Mouse (Mus musculus) forebrain, embryonic 11.5 days (tissue): Measurements from ENCODE around the gene Tmub1. TPM values are rescaled to one million over a fixed set of nuclear protein-coding genes. Genes with fewer than 3 reads are reported as not detected.

ENCODE experiments used
- ATAC-seq: fragments of 200-750 bp; cut with Nextera tagmentation; replicated peaks from 2 replicates; pipeline ENCODE4 v1.8.0; 2017; ENCODE audit warnings: moderate TSS enrichment; ENCODE audit not compliant: low FRiP score
- DNase-seq: peaks from one replicate; pipeline ENCODE4 v3.0.0-alpha.2; 2017; ENCODE audit warnings: low spot score
- H3K27ac ChIP-seq: fragments of 300-500 bp; sonication (generic); 2 replicates; pipeline ENCODE4 v1.5.1; 2014; ENCODE audit warnings: low read depth, low read length
- H3K27me3 ChIP-seq: fragments of 300-500 bp; sonication (generic); 2 replicates; pipeline ENCODE4 v1.6.1; 2014; ENCODE audit warnings: mild to moderate bottlenecking, low read length, mixed read lengths; ENCODE audit not compliant: control insufficient read depth, insufficient read depth
- H3K36me3 ChIP-seq: fragments of 300-500 bp; sonication (generic); 2 replicates; pipeline ENCODE4 v1.6.1; 2014; ENCODE audit warnings: mild to moderate bottlenecking, low read length, moderate library complexity, mixed read lengths; ENCODE audit not compliant: control insufficient read depth, insufficient read depth
- H3K4me1 ChIP-seq: fragments of 300-500 bp; sonication (generic); replicated peaks from 2 replicates; pipeline ENCODE4 v1.6.1; 2014; ENCODE audit warnings: low read length, mixed read lengths; ENCODE audit not compliant: control insufficient read depth, insufficient read depth
- H3K4me2 ChIP-seq: fragments of 300-500 bp; sonication (generic); 2 replicates; pipeline ENCODE4 v1.6.1; 2014; ENCODE audit warnings: low read depth, mild to moderate bottlenecking, low read length, moderate library complexity, mixed read lengths; ENCODE audit not compliant: severe bottlenecking
- H3K4me3 ChIP-seq: fragments of 300-500 bp; sonication (generic); 2 replicates; pipeline ENCODE4 v1.5.1; 2014; ENCODE audit warnings: low read depth, low read length
- H3K9ac ChIP-seq: fragments of 300-500 bp; sonication (generic); 2 replicates; pipeline ENCODE4 v1.6.1; 2014; ENCODE audit warnings: low read length
- H3K9me3 ChIP-seq: fragments of 300-500 bp; sonication (generic); 2 replicates; pipeline ENCODE4 v1.6.1; 2016; ENCODE audit warnings: low read length, mixed read lengths; ENCODE audit not compliant: control insufficient read depth
- WGBS: fragments of 180-500 bp; shearing (Covaris S2); extraction: QIAGEN DNeasy Blood & Tissue Kit; methylation state at CpG from one replicate; pipeline ENCODE4 v1.1.7; 2014; 5-methylcytosine and 5-hydroxymethylcytosine counted together
- polyA plus RNA-seq: library from polyadenylated mRNA; unstranded; fragments of >200 nt; fragmentation: Nextera tagmentation; extraction: Ambion mirVana; gene quantifications from 2 replicates; pipeline ENCODE4 v1.2.1, GENCODE M21; 2014

Tmub1 gene
- polyA plus RNA-seq, 1 experiment from 2014 or later, result 30.2 TPM

DNA sequence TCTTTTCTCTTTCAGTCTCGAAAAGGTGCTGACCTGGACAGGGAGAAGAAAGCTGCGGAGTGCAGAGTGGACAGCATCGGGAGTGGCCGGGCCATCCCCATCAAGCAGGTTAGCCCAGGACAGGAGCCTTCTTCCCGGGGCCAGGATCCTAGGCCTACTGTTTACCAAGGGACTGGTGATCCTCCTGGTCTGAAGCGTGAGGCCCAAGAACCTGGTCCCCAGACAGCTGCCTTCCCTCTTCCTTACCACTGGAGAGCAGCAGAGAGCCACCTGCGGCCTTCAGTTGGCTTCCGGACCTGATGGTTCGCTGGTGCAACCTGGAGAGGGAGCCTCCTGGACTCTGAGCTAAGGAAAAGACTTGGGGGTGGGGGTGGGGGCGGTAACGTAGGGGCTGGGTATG, 35.7 kb upstream of the Tmub1 start:
- Histone ChIP-seq H3K4me1 (peaks cover 40% of the 10 kb centered on the region), H3K36me3 (peaks cover 9% of the 10 kb centered on the region), H3K27ac (no peak overlapping the region), H3K27me3 (no peaks in the 10 kb centered on the region; the same call in 1 of the 2 replicates), H3K4me2 (no peak overlapping the region), H3K4me3 (no peak overlapping the region), H3K9me3 (no peaks in the 10 kb centered on the region), H3K9ac (0 out of 2 replicates have a peak overlapping the region, but pooled peaks have one; percentile 12)
- 18% methylated on average over 11 of the region's 11 CpGs for WGBS
- ATAC-seq (no peak; the same call in 1 of the 2 replicates), DNase-seq (peak; percentile 86)

DNA sequence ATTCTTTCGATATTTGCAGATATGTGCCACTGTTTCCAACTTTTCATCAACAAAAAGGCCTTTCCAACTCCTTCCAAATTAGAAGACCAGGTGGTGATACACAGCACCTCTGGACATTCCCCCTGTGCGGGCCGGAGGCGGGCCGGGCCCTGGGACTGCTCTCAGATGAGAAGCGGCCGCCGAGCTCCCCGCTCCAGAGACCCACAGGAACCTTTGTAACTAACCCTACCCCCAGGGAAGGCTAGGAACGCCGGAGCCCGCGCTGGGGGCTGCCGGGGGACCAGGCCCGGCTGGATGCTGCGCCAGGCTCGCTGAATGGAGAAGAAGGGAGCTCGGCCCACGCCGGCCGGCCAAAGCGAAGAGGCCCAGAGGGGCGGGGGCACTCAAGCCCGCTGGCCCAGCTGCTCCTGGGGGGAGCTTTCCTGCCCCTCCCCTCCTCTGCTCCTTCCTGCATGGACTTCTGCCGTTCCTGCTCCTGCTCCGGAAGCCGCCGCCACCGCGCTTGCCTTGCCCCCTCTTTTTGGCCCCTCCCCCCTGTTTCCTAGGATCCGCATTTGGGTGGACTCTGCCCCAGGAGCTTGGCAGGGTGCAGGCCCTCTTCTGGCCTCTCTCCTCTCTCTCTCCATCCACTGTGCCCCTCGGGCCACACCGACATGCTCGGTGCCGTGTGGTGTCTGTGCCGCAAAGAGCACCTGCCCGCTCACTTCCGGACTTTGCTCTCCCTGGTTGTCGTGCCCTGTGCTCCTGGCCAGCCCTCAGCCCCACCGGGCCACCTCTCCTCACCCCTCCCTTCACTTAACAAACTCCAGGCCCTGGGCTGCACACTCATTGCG, 34.8 kb upstream of the Tmub1 start:
- Histone ChIP-seq H3K36me3 (peaks cover 4% of the 10 kb centered on the region), H3K9ac (no peak overlapping the region; the same call in 1 of the 2 replicates), H3K9me3 (no peaks in the 10 kb centered on the region), H3K27ac (peak overlapping the region; percentile 37; the same call in 1 of the 2 replicates), H3K4me2 (no peak overlapping the region), H3K27me3 (no peaks in the 10 kb centered on the region; the same call in 1 of the 2 replicates), H3K4me1 (peaks cover 40% of the 10 kb centered on the region), H3K4me3 (no peak overlapping the region)
- DNase-seq (peak; percentile 67), ATAC-seq (no peak)
- WGBS, result 29% methylated on average over 41 of the region's 41 CpGs

DNA sequence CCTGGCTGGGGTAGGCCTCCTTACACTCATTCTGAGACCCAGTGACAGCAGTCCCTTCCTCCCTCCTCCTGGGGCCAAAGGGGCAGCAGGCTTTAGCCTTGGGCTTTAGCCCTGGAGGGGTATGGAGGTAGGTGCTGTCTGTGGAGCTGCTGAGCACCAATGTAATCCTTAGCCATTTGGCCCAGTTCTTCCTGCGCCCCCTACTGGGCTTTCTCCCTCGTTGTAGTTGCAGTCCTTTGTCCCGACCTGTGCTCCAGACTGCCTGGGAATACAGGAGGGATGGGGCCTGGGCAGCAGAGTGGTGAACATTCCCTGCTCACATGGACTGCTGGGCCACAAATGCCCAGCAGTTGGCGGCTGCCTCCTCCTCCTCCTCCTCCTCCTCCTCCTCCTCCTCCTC, 34.0 kb upstream of the Tmub1 start:
- H3K27ac ChIP-seq, result no peak overlapping the region
- H3K36me3 ChIP-seq, result peaks cover 4% of the 10 kb centered on the region
- ATAC-seq, result peak; percentile 51
- no peaks in the 10 kb centered on the region for H3K27me3 ChIP-seq
- H3K9me3 ChIP-seq, result no peaks in the 10 kb centered on the region
- H3K4me3 ChIP-seq, result no peak overlapping the region
- DNase-seq, result peak; percentile 89
- H3K9ac ChIP-seq, result no peak overlapping the region
- H3K4me2 ChIP-seq, result no peak overlapping the region
- peaks cover 40% of the 10 kb centered on the region for H3K4me1 ChIP-seq
- 7% methylated on average over 4 of the region's 4 CpGs for WGBS

DNA sequence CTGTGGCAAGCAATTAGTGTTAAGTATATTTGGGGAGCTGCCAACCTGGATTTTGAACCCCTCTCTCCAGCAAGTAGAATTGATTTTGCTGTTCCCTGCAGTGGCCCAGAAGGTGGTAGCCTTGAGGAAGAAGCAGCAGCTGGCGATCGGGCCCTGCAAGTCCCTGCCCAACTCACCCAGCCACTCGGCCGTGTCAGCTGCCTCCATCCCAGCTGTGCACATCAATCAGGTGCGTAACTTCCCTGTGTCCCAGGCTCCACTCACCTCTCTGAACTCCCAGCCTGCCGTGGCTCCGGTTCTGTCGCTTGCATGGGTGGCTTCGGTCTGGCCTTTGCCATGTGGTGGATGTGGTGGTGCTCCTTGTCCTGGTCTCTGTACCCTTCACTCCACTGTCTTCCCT, 30.3 kb upstream of the Tmub1 start:
- no peaks in the 10 kb centered on the region for H3K9me3 ChIP-seq
- H3K4me2 ChIP-seq, result no peak overlapping the region
- H3K36me3 ChIP-seq, result no peaks in the 10 kb centered on the region; the same call in 1 of the 2 replicates
- H3K27ac ChIP-seq, result no peak overlapping the region
- H3K4me1 ChIP-seq, result peaks cover 32% of the 10 kb centered on the region
- H3K27me3 ChIP-seq, result peaks cover 22% of the 10 kb centered on the region
- no peak overlapping the region for H3K4me3 ChIP-seq
- 99% methylated on average over 9 of the region's 9 CpGs for WGBS
- H3K9ac ChIP-seq, result no peak overlapping the region
- DNase-seq (no peak), ATAC-seq (no peak)

DNA sequence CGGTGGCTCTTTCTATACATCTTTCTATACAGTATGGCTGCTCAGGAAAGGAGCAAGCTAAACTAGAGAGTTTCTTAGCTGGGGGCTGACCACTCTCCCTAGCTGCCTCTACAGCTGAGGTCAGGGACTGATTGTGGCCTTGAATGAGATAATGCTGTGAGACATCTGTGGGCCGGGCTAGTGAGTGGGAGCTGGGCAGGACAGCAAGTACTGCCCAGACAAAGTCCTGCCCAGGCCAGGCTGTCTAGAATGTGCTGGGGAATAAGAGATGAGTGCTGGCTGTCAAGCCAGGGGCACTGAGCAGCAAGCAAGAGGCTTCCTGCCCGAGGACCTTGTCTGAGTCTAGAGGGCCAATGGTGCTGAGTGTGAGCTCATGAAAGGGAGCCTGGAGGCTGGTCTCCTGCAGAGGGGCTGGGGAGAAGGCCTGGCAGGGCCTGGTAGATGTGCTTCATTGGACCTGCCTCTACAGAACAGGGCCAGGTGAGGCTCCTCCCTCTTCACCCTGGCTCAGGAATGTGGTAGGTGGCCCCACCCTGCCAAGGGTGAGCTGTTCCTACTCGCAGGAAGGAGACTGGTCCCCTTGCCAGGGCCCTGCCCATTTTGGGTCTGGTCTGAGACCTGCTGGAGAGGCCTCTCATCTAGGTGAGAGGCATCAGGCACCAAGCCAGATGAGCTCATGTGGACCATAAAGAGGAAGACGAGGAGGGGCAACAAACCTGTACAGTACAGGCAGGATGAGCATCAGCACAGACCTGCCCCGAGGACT, 28.0 kb upstream of the Tmub1 start:
- WGBS, result 74% methylated on average over 6 of the region's 6 CpGs
- no peak overlapping the region for H3K4me3 ChIP-seq
- H3K27ac ChIP-seq, result no peak overlapping the region
- no peak for DNase-seq
- ATAC-seq, result no peak
- H3K4me1 ChIP-seq, result peaks cover 22% of the 10 kb centered on the region
- H3K36me3 ChIP-seq, result no peaks in the 10 kb centered on the region; the same call in 1 of the 2 replicates
- H3K27me3 ChIP-seq, result peaks cover 22% of the 10 kb centered on the region
- H3K9me3 ChIP-seq, result no peaks in the 10 kb centered on the region
- no peak overlapping the region for H3K4me2 ChIP-seq
- no peak overlapping the region for H3K9ac ChIP-seq

DNA sequence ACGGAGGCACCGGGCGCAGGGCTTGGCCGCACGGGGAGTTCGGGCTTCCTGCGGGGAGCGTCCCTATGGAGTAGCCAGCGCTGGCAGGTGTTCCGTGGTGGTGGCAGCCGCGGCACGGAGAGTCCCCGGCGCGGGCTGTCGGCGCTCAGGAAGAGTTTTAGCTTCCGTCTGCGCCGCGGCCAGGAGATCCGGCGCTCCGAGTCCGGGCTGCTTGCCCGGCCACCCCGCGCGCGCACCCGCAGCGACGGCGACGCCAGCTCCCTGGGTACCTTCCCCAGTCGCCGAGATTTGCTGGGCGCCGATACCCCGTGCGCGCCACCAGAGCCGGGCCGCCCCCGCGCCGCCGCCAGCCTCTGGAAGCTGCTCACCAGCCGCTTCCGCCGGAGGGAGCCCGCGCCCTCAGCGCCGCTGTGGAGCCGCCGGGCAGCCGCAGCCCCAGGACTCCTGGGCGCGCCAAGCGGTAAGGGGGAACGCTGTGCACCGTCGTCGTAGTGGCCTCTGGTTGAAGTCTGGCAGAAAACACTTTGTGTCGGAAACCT, 27.1 kb upstream of the Tmub1 start:
- Histone ChIP-seq H3K4me3 (peak overlapping the region; percentile 33), H3K4me1 (peaks cover 16% of the 10 kb centered on the region), H3K27ac (no peak overlapping the region), H3K27me3 (peaks cover 22% of the 10 kb centered on the region), H3K4me2 (peak overlapping the region; percentile 63), H3K9me3 (no peaks in the 10 kb centered on the region), H3K9ac (peak overlapping the region; percentile 37), H3K36me3 (no peaks in the 10 kb centered on the region; the same call in 1 of the 2 replicates)
- no peak for ATAC-seq
- DNase-seq, result peak; percentile 73
- 2% methylated on average over 61 of the region's 67 CpGs for WGBS

DNA sequence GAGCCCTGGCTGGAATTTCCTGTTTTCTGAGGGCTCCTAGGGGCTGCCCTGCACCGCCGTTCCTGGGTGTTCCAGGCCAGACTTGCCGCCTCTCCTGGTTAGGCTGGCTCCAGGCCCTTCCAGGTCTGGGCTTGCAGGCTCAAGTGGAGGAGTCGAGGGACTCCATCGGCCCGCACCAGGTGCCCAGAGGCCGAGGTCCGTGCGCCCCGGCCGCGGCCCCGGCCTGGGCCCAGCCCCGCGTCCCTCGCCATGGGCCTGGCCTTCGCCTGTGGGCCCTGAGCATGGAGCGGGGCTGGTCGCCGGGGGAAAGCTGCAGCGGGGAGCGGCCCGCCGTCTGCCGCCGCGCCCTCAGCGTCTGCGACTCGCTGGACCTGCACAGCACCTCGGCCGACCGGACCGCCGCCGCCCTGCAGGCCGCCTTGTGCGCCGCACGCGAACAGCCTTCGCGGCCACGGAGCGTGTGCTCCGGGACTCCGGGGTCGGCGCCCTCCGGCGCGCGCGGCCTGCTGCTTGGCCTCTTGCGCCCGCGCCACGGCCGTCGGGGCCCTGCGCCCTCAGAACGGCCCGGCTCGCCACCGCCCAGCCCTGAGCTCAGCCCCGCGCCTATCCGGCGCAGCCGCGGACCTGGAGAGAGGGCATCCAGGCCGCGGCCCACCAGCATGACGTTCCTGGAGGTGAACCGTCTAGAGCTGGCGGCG, 26.5 kb upstream of the Tmub1 start:
- H3K9ac ChIP-seq, result peak overlapping the region; percentile 37
- under 1% methylated on average over 68 of the region's 77 CpGs for WGBS
- ATAC-seq, result 0 out of 2 replicates have a peak, but pooled peaks have one; percentile 28
- no peak overlapping the region for H3K27ac ChIP-seq
- peaks cover 22% of the 10 kb centered on the region for H3K27me3 ChIP-seq
- no peaks in the 10 kb centered on the region for H3K9me3 ChIP-seq
- H3K4me1 ChIP-seq, result peaks cover 16% of the 10 kb centered on the region
- peak; percentile 69 for DNase-seq
- H3K4me3 ChIP-seq, result peak overlapping the region; percentile 33
- peak overlapping the region; percentile 63 for H3K4me2 ChIP-seq
- no peaks in the 10 kb centered on the region; the same call in 1 of the 2 replicates for H3K36me3 ChIP-seq
